Mouse (Mus musculus) forebrain, embryonic 10.5 days (tissue): Measurements from ENCODE around the gene Onecut3. TPM values are rescaled to one million over a fixed set of nuclear protein-coding genes. Genes with fewer than 3 reads are reported as not detected.
A peak's percentile ranks its signal among the peaks of the same experiment; 100 is the strongest.

ENCODE experiments used
- DNase-seq: peaks from one replicate; pipeline ENCODE4 v3.0.0-alpha.2; 2017; ENCODE audit warnings: low spot score; ENCODE audit errors: extremely low spot score
- H3K27ac ChIP-seq: fragments of 300-500 bp; sonication (generic); 2 replicates; pipeline ENCODE4 v1.5.1; 2016; ENCODE audit warnings: mild to moderate bottlenecking
- H3K27me3 ChIP-seq: fragments of 300-500 bp; sonication (generic); 2 replicates; pipeline ENCODE4 v1.6.1; 2016; ENCODE audit warnings: mild to moderate bottlenecking; ENCODE audit not compliant: poor library complexity, severe bottlenecking
- H3K36me3 ChIP-seq: fragments of 300-500 bp; sonication (generic); replicated peaks from 2 replicates; pipeline ENCODE4 v1.6.1; 2016; ENCODE audit warnings: mild to moderate bottlenecking, moderate library complexity
- H3K4me1 ChIP-seq: fragments of 300-500 bp; sonication (generic); 2 replicates; pipeline ENCODE4 v1.6.1; 2016
- H3K4me3 ChIP-seq: fragments of 300-500 bp; sonication (generic); 2 replicates; pipeline ENCODE4 v1.5.1; 2016; ENCODE audit warnings: mild to moderate bottlenecking, moderate library complexity
- H3K9me3 ChIP-seq: fragments of 300-500 bp; sonication (generic); 2 replicates; pipeline ENCODE4 v1.6.1; 2016; ENCODE audit warnings: mild to moderate bottlenecking, moderate library complexity
- WGBS: fragments of 180-500 bp; shearing (Covaris S2); methylation state at CpG from one replicate; pipeline ENCODE4 v1.1.7; 2016; 5-methylcytosine and 5-hydroxymethylcytosine counted together
- polyA plus RNA-seq: library from polyadenylated mRNA; unstranded; fragments of >200 nt; fragmentation: Nextera tagmentation; extraction: Ambion mirVana; gene quantifications from 2 replicates; pipeline ENCODE4 v1.2.1, GENCODE M21; 2016

Onecut3 gene
- polyA plus RNA-seq, 1 experiment from 2014 or later = 0.05 TPM

DNA sequence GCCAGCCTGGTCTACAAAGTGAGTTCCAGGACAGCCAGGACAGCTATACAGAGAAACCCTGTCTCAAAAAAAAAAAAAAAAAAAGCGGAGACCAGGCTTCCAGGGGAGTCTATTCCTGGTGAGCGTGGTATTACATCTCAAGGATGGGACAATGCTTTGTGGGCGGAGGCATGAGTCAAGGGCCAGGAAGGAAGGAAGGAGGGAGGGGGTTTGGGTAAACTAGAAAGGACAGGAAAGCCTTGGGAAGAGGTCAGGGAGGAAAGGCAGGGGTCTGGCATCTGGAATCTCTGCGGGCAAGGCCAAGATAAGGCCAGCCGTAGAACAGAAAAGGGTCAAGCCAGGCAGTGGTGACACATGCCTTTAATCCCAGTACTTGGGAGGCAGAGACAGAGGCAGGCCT is 44.9 kb downstream of the Onecut3 start:
- peak overlapping the region; percentile 44 for H3K4me3 ChIP-seq
- H3K36me3 ChIP-seq = peaks cover 39% of the 10 kb centered on the region
- 59% methylated on average over 5 of the region's 5 CpGs for WGBS
- no peak overlapping the region for H3K27ac ChIP-seq
- peaks cover 31% of the 10 kb centered on the region for H3K4me1 ChIP-seq
- peaks cover 46% of the 10 kb centered on the region for H3K27me3 ChIP-seq
- no peaks in the 10 kb centered on the region for H3K9me3 ChIP-seq
- DNase-seq = no peak

DNA sequence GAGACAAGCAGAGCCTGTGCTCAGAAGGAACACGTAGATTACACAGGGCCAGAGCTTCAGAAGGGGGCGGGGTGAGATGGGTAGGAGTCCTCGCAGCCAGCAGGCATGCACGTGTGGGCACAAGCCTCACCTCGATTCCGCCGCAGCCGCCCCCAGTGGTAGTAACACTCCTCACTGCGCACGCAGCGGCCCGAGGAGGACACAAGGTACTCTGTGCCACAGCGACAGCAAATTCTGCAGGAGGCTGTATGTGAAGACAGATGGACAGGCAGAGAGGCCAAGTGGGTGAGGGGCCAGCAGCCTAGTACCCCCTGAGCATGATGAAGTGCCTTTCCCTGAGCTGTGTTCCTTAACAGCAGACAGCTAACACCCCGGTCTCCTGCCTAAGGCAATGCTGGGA is 49.2 kb downstream of the Onecut3 start:
- Histone ChIP-seq H3K36me3 (peaks cover 83% of the 10 kb centered on the region), H3K4me1 (peaks cover 14% of the 10 kb centered on the region), H3K27ac (no peak overlapping the region), H3K9me3 (no peaks in the 10 kb centered on the region), H3K27me3 (peaks cover 2% of the 10 kb centered on the region; the same call in 1 of the 2 replicates), H3K4me3 (no peak overlapping the region)
- 93% methylated on average over 14 of the region's 14 CpGs for WGBS
- no peak for DNase-seq

DNA sequence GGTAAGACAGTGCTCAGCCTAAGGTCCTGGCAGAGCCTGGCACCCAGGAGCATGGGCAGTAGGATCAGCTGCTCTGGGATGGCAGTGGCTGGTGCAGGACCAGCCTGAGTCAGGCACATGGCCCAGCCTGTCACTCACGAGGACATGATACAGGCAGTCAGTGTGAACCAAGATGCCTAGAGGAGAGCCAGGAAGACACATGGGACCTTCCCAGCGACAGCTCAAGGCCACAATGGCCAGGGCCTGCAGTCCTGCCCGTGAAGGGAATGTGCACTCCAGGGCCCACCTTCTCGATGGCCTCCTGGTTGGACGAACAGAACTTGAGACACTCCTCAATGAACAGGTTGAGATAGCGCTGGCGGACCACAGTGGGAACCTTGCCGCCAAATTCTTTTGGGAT is 51.0 kb downstream of the Onecut3 start:
- 90% methylated on average over 8 of the region's 8 CpGs for WGBS
- no peak overlapping the region for H3K27ac ChIP-seq
- H3K27me3 ChIP-seq = no peaks in the 10 kb centered on the region
- H3K9me3 ChIP-seq = no peaks in the 10 kb centered on the region
- peaks cover 100% of the 10 kb centered on the region for H3K36me3 ChIP-seq
- H3K4me1 ChIP-seq = peaks cover 7% of the 10 kb centered on the region; the same call in 1 of the 2 replicates
- no peak for DNase-seq
- no peak overlapping the region for H3K4me3 ChIP-seq

GRCm38 (mm10) chr10:80546945-80547344 is 52.3 kb downstream of the Onecut3 start:
- Histone ChIP-seq H3K9me3 (no peaks in the 10 kb centered on the region), H3K4me1 (peaks cover 7% of the 10 kb centered on the region; the same call in 1 of the 2 replicates), H3K27me3 (no peaks in the 10 kb centered on the region), H3K4me3 (no peak overlapping the region), H3K36me3 (peaks cover 90% of the 10 kb centered on the region), H3K27ac (no peak overlapping the region)
- WGBS = 94% methylated on average over 4 of the region's 4 CpGs
- no peak for DNase-seq

GRCm38 (mm10) chr10:80547539-80547938 is 52.9 kb downstream of the Onecut3 start:
- 97% methylated on average over 15 of the region's 15 CpGs for WGBS

GRCm38 (mm10) chr10:80548428-80549006 is 53.9 kb downstream of the Onecut3 start:
- WGBS = 75% methylated on average over 10 of the region's 10 CpGs
- peaks cover 75% of the 10 kb centered on the region for H3K36me3 ChIP-seq

More at GRCm38 (mm10) chr10:80547539-80547938, 52.9 kb downstream of the Onecut3 start:
- no peak overlapping the region for H3K4me3 ChIP-seq
- no peaks in the 10 kb centered on the region for H3K9me3 ChIP-seq
- no peak overlapping the region for H3K27ac ChIP-seq
- H3K4me1 ChIP-seq = peaks cover 7% of the 10 kb centered on the region; the same call in 1 of the 2 replicates
- H3K27me3 ChIP-seq = no peaks in the 10 kb centered on the region
- H3K36me3 ChIP-seq = peaks cover 84% of the 10 kb centered on the region
- no peak for DNase-seq

DNA sequence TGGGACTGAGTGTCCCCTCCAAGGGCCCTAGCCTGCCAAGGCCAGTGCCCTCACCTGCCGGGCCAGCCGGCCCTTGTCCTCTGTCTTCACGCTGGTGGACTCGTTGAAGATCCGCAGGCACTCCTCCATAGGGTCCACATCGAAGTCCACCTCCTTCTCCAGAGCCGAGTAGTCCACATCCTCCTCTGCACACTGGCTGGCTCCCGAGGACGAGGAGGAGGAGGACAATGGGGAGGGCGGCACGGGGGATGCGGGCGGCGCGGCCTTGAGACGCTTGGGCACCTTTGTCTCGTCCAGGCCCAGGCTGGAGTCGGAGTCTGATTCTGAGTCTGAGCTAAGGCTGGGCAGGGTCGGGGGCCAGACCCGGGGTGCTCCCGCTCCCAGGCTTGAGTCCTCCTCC is 54.6 kb downstream of the Onecut3 start:
- H3K4me3 ChIP-seq = 0 out of 2 replicates have a peak overlapping the region, but pooled peaks have one; percentile 5
- 92% methylated on average over 21 of the region's 21 CpGs for WGBS
- no peaks in the 10 kb centered on the region for H3K27me3 ChIP-seq
- no peak for DNase-seq
- H3K9me3 ChIP-seq = no peaks in the 10 kb centered on the region
- peaks cover 73% of the 10 kb centered on the region for H3K36me3 ChIP-seq
- peaks cover 14% of the 10 kb centered on the region; the same call in 1 of the 2 replicates for H3K4me1 ChIP-seq
- no peak overlapping the region for H3K27ac ChIP-seq

More at GRCm38 (mm10) chr10:80548428-80549006, 53.9 kb downstream of the Onecut3 start:
- Histone ChIP-seq H3K4me3 (0 out of 2 replicates have a peak overlapping the region, but pooled peaks have one; percentile 5), H3K27ac (no peak overlapping the region), H3K4me1 (peaks cover 10% of the 10 kb centered on the region; the same call in 1 of the 2 replicates), H3K9me3 (no peaks in the 10 kb centered on the region), H3K27me3 (no peaks in the 10 kb centered on the region)
- DNase-seq = peak; percentile 77

DNA sequence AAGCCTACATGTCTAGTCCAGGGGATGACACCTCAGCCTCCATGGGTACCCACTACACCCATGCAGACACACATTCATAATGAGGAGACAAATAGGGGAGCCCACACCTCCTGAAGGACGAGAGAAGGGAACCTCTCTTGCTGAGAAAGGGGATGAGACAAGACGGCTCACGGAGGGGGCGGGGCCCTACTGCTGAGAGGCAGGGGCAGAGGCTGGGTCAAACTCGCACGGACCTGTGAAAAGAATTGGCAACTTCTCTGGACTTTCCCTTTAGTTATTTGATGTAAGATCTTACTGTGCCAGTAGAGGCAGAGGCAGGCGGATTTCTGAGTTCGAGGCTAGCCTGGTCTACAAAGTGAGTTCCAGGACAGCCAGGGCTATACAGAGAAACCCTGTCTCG is 57.7 kb downstream of the Onecut3 start:
- Histone ChIP-seq H3K4me3 (no peak overlapping the region), H3K27ac (no peak overlapping the region), H3K4me1 (peaks cover 23% of the 10 kb centered on the region), H3K27me3 (no peaks in the 10 kb centered on the region), H3K36me3 (peaks cover 45% of the 10 kb centered on the region), H3K9me3 (no peaks in the 10 kb centered on the region)
- DNase-seq = no peak
- 62% methylated on average over 9 of the region's 9 CpGs for WGBS

DNA sequence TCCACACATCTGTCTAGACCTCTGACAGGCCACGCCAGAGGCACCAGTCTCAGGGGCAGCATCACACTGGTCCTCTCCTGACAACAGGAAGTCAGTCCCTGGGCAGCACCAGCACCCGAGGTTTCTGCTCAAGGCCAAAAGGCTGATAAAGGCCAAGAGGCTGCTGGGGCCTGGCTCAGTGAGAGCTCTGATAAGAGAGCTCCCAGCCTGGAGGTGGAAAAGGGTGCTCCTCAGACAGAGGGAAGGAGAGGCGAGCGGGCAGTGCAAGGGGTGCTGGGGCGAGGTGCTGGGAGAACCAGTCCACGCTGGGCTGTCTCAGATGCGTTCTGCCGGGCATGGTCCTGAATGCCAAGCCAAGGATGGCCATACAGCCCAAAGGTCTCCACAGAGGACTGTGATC is 58.9 kb downstream of the Onecut3 start:
- H3K27me3 ChIP-seq = no peaks in the 10 kb centered on the region
- no peak for DNase-seq
- H3K27ac ChIP-seq = no peak overlapping the region
- peaks cover 33% of the 10 kb centered on the region for H3K36me3 ChIP-seq
- no peak overlapping the region for H3K4me3 ChIP-seq
- 90% methylated on average over 8 of the region's 8 CpGs for WGBS
- peaks cover 33% of the 10 kb centered on the region for H3K4me1 ChIP-seq
- H3K9me3 ChIP-seq = no peaks in the 10 kb centered on the region

GRCm38 (mm10) chr10:80553997-80554396 is 59.4 kb downstream of the Onecut3 start:
- Histone ChIP-seq H3K36me3 (peaks cover 29% of the 10 kb centered on the region), H3K27me3 (no peaks in the 10 kb centered on the region), H3K27ac (no peak overlapping the region), H3K4me3 (no peak overlapping the region), H3K9me3 (no peaks in the 10 kb centered on the region), H3K4me1 (peaks cover 33% of the 10 kb centered on the region)
- no peak for DNase-seq
- WGBS = 84% methylated on average over 6 of the region's 6 CpGs

DNA sequence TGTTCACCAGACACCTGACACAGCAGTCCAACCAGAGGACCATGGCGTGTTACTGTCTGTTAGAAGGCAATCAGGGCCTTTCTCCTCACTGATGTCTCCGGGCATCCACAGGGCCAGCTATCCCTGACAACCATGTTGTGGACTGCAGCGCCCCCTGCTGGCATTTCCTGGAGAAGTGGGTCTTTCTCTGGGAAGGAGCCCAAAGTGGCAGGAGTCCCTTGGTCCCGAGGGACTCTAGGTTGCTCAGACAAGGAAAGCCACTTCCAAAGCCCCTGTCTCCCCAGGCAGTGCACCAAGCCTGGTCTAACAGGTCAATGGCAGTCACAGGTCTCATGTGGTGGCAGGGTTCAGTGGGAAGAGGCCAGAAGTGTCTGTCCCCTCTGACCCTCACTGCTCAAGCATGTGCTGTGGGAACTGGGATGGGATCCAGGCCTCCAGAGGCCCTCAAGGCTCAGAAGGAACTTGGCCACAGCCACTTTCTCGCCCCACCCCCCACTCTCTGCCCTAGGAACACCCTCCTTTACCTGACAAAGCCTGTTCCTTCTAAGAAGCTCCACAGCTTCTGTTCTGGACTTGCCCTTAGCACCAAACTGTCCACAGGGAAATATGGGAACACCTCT is 62.8 kb downstream of the Onecut3 start:
- no peaks in the 10 kb centered on the region for H3K9me3 ChIP-seq
- no peak overlapping the region for H3K27ac ChIP-seq
- H3K4me1 ChIP-seq = peaks cover 57% of the 10 kb centered on the region
- peaks cover 9% of the 10 kb centered on the region; the same call in 1 of the 2 replicates for H3K36me3 ChIP-seq
- 39% methylated on average over 5 of the region's 5 CpGs for WGBS
- H3K27me3 ChIP-seq = no peaks in the 10 kb centered on the region
- DNase-seq = peak; percentile 75
- no peak overlapping the region for H3K4me3 ChIP-seq

DNA sequence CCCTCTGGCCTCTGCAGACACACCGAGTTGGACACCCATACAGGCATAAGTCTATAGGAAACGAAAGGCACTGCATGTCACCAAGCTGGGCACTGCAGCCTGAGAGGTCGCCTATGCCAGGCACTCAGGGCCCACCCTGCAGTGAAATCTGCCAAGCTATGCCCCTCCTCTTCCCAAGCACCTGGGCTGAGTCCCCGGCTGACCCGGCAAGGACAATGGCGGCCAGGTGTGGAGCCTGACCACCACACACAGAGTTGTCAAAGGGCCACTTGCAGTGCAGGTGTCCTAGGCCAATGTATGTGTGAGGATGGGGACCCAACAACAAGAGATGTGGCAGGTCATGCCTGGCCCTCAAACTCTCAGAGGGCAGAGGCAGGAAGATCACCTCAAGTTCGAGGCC is 64.8 kb downstream of the Onecut3 start:
- 89% methylated on average over 7 of the region's 7 CpGs for WGBS
- no peak overlapping the region for H3K27ac ChIP-seq

DNA sequence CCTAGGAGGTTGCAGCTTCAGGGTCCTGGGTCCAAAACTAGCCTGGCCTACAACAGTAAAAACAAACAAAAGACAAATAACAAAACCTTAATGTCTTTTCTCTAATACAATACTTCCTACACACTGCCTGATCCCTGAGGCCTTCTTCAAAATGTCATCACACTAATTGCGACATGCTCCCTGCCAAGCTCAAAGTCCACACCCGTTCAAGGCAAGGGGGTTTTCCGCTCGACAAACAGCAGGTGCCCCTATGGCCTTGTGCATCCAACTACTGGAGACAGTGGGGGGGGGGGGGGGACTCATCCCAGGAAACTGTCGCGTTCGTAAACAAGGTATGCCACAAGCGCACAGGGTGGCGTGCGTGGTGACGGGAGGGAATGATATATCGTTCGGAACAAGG is 66.0 kb downstream of the Onecut3 start:
- peak overlapping the region; percentile 79 for H3K4me3 ChIP-seq
- DNase-seq = no peak
- peaks cover 10% of the 10 kb centered on the region; the same call in 1 of the 2 replicates for H3K36me3 ChIP-seq
- 2% methylated on average over 13 of the region's 13 CpGs for WGBS
- no peaks in the 10 kb centered on the region for H3K9me3 ChIP-seq
- H3K4me1 ChIP-seq = peaks cover 51% of the 10 kb centered on the region
- peak overlapping the region; percentile 95 for H3K27ac ChIP-seq
- H3K27me3 ChIP-seq = no peaks in the 10 kb centered on the region

More for the DNA sequence above, 64.8 kb downstream of the Onecut3 start:
- Histone ChIP-seq H3K9me3 (no peaks in the 10 kb centered on the region), H3K27me3 (no peaks in the 10 kb centered on the region), H3K4me3 (peak overlapping the region; percentile 79), H3K36me3 (peaks cover 6% of the 10 kb centered on the region; the same call in 1 of the 2 replicates), H3K4me1 (peaks cover 51% of the 10 kb centered on the region)
- DNase-seq = no peak
